Mouse (Mus musculus) MEL (cell line): ENCODE data around the gene Lgi4. TPM values are rescaled to one million over a fixed set of nuclear protein-coding genes. Genes with fewer than 3 reads are reported as not detected.

Source experiments
- DNase-seq: peaks from one replicate; pipeline ENCODE4 v3.0.0; 2011; ENCODE audit warnings: low read depth, low spot score
- H3K27ac ChIP-seq: 2 replicates; pipeline ENCODE4 v1.5.1; 2012; ENCODE audit warnings: low read depth, mild to moderate bottlenecking, control low read depth, low read length, moderate library complexity; ENCODE audit not compliant: control insufficient read depth
- H3K27me3 ChIP-seq, 2 experiments: fragments of 150-350 bp in 1 of 2; sonication (generic) in 1 of 2; 2 replicates each; pipeline ENCODE4 v1.6.1; 2012; ENCODE audit warnings: low read length in 2 of 2, mild to moderate bottlenecking in 2 of 2, improper control_type of control experiment in 1 of 2, moderate library complexity in 1 of 2; ENCODE audit not compliant: insufficient read depth in 2 of 2, control insufficient read depth in 1 of 2
- H3K36me3 ChIP-seq, 2 experiments: 2 replicates each; pipeline ENCODE4 v1.6.1; 2012 to 2014; ENCODE audit warnings: low read length in 2 of 2, improper control_type of control experiment in 1 of 2, inconsistent platforms in 1 of 2, mild to moderate bottlenecking in 1 of 2; ENCODE audit not compliant: insufficient read depth in 2 of 2, control insufficient read depth in 1 of 2
- H3K4me1 ChIP-seq, 2 experiments: fragments of 150-350 bp in 1 of 2; sonication (generic) in 1 of 2; 2 replicates each; pipeline ENCODE4 v1.6.1; 2012; ENCODE audit warnings: low read length in 2 of 2, improper control_type of control experiment in 1 of 2, mild to moderate bottlenecking in 1 of 2; ENCODE audit not compliant: insufficient read depth in 2 of 2, control insufficient read depth in 1 of 2
- H3K4me3 ChIP-seq, 2 experiments: fragments of 150-350 bp in 1 of 2; sonication (generic) in 1 of 2; 2 replicates each; pipeline ENCODE4 v1.5.1; 2012; ENCODE audit warnings: low read depth in 2 of 2, low read length in 2 of 2, mild to moderate bottlenecking in 2 of 2, moderate library complexity in 2 of 2, control low read depth in 1 of 2, improper control_type of control experiment in 1 of 2; ENCODE audit not compliant: control insufficient read depth in 1 of 2, insufficient read depth in 1 of 2
- H3K79me2 ChIP-seq: 2 replicates; pipeline ENCODE4 v1.6.1; 2012; ENCODE audit warnings: mild to moderate bottlenecking, low read length, moderate library complexity; ENCODE audit not compliant: control insufficient read depth, poor library complexity, insufficient read depth
- H3K9ac ChIP-seq: 2 replicates; pipeline ENCODE4 v1.6.1; 2012; ENCODE audit warnings: low read depth, mild to moderate bottlenecking, control low read depth, low read length, moderate library complexity; ENCODE audit not compliant: control insufficient read depth, poor library complexity, severe bottlenecking
- H3K9me3 ChIP-seq: fragments of 150-350 bp; sonication (generic); replicated peaks from 2 replicates; pipeline ENCODE4 v1.6.1; 2012; ENCODE audit warnings: mild to moderate bottlenecking, low read length, improper control_type of control experiment, moderate library complexity; ENCODE audit not compliant: insufficient read depth
- CTCF ChIP-seq, 3 experiments: IDR thresholded peaks in 2 of 3; conservative IDR thresholded peaks in 1 of 3; 2 replicates each; pipeline ENCODE4 v1.5.1; 2011 to 2012; ENCODE audit warnings: low read length in 3 of 3, low read depth in 2 of 3, mild to moderate bottlenecking in 2 of 3, improper control_type of control experiment in 1 of 3, inconsistent platforms in 1 of 3, mixed read lengths in 1 of 3, moderate library complexity in 1 of 3; ENCODE audit not compliant: control insufficient read depth in 1 of 3, insufficient read depth in 1 of 3, poor library complexity in 1 of 3, severe bottlenecking in 1 of 3
- KAT2A ChIP-seq: conservative IDR thresholded peaks from 2 replicates; pipeline ENCODE4 v1.6.1; 2012; ENCODE audit warnings: low read depth, low read length, improper control_type of control experiment, inconsistent platforms
- MAFK ChIP-seq: IDR thresholded peaks from 2 replicates; pipeline ENCODE4 v1.6.1; 2011; ENCODE audit warnings: low read depth, mild to moderate bottlenecking, low read length, improper control_type of control experiment, borderline replicate concordance
- MAX ChIP-seq: IDR thresholded peaks from 2 replicates; pipeline ENCODE4 v1.6.1; 2011; ENCODE audit warnings: low read length, improper control_type of control experiment
- MAZ ChIP-seq: IDR thresholded peaks from 2 replicates; pipeline ENCODE4 v1.6.1; 2012; ENCODE audit warnings: low read depth, mild to moderate bottlenecking, inconsistent platforms, low read length, improper control_type of control experiment
- MEF2A ChIP-seq: IDR thresholded peaks from 2 replicates; pipeline ENCODE4 v1.6.1; 2014; ENCODE audit warnings: low read depth, mild to moderate bottlenecking, inconsistent platforms, low read length, improper control_type of control experiment; ENCODE audit not compliant: poor library complexity, insufficient replicate concordance, severe bottlenecking; ENCODE audit errors: extremely low read depth
- MXI1 ChIP-seq: IDR thresholded peaks from 2 replicates; pipeline ENCODE4 v1.6.1; 2011; ENCODE audit warnings: mild to moderate bottlenecking, low read depth, low read length, improper control_type of control experiment
- MYC ChIP-seq: IDR thresholded peaks from 2 replicates; pipeline ENCODE4 v1.6.1; 2011; ENCODE audit warnings: low read depth, mild to moderate bottlenecking, low read length, improper control_type of control experiment, moderate library complexity
- RAD21 ChIP-seq: IDR thresholded peaks from 2 replicates; pipeline ENCODE4 v1.6.1; 2011; ENCODE audit warnings: mild to moderate bottlenecking, low read depth, low read length, improper control_type of control experiment
- RCOR1 ChIP-seq: IDR thresholded peaks from 2 replicates; pipeline ENCODE4 v1.6.1; 2012; ENCODE audit warnings: low read depth, mild to moderate bottlenecking, inconsistent platforms, low read length, improper control_type of control experiment
- SMC3 ChIP-seq: IDR thresholded peaks from 2 replicates; pipeline ENCODE4 v1.6.1; 2011; ENCODE audit warnings: low read depth, low read length, improper control_type of control experiment
- TAL1 ChIP-seq: IDR thresholded peaks from 2 replicates; pipeline ENCODE4 v1.6.1; 2012; ENCODE audit warnings: mild to moderate bottlenecking, inconsistent platforms, low read length, moderate library complexity, mixed read lengths
- TBP ChIP-seq: IDR thresholded peaks from 2 replicates; pipeline ENCODE4 v1.8.0; 2011; ENCODE audit warnings: low read depth, low read length, improper control_type of control experiment
- USF2 ChIP-seq, 2 experiments: IDR thresholded peaks; 2 replicates each; pipeline ENCODE4 v1.6.1; 2011 to 2012; ENCODE audit warnings: improper control_type of control experiment in 2 of 2, low read length in 2 of 2, borderline replicate concordance in 1 of 2, inconsistent platforms in 1 of 2, low read depth in 1 of 2, mild to moderate bottlenecking in 1 of 2; ENCODE audit not compliant: insufficient read depth in 1 of 2
- ZC3H11A ChIP-seq: IDR thresholded peaks from 2 replicates; pipeline ENCODE4 v1.6.1; 2012; ENCODE audit warnings: low read depth, mild to moderate bottlenecking, inconsistent platforms, low read length, improper control_type of control experiment
- ZKSCAN1 ChIP-seq: IDR thresholded peaks from 2 replicates; pipeline ENCODE4 v1.6.1; 2012; ENCODE audit warnings: low read depth, mild to moderate bottlenecking, inconsistent platforms, low read length, improper control_type of control experiment, moderate library complexity
- ZNF384 ChIP-seq: IDR thresholded peaks from 2 replicates; pipeline ENCODE4 v1.6.1; 2012; ENCODE audit warnings: low read depth, mild to moderate bottlenecking, inconsistent platforms, low read length, improper control_type of control experiment
- polyA plus RNA-seq, 2 experiments: library from polyadenylated mRNA; stranded (reverse) in 1 of 2; unstranded in 1 of 2; fragments of >175 nt in 1 of 2; fragments of >200 nt in 1 of 2; gene quantifications; 2 replicates each; pipeline versions ENCODE4 v1.2.1 to v1.2.4; 2012; ENCODE audit warnings: low replicate concordance in 2 of 2, low read depth in 1 of 2; ENCODE audit not compliant: insufficient read length in 2 of 2, insufficient read depth in 1 of 2, missing spikeins in 1 of 2
- total RNA-seq: library from RNA; depleted of rRNA; stranded (reverse); fragments of 300-350 nt; gene quantifications from 2 replicates; pipeline ENCODE4 v1.2.3, GENCODE M21; 2012

Gene Lgi4
- total and polyA plus RNA-seq, 3 experiments, result not detected

DNA sequence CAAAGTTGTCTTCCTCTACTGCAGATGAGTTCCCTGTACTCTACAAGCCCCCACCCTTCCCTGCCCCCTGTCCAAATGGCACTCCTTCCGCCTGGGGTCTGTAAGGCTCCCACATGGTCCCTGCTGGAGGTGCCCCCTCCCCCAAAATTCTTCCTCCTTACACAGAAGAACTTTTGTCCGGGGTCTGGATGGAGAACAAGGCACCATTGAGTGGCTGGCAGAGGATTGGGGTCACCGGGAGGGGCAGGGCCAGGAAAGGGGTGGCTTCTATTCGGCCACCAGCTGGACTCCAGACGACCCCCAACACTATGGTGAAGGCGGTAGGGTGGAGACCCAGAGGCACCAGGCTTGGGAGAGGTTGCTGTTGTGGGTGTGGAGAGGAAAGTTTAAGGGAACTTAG, 18.3 kb downstream of the Lgi4 start:
- H3K4me1 ChIP-seq, result no peaks in the 10 kb centered on the region
- TF ChIP-seq MXI1, result no peak
- no peak for TF ChIP-seq CTCF (IDR thresholded peaks at IDR 0.05 in 2 of 3, conservative IDR thresholded peaks at IDR 0.05 in 1 of 3; ENCODE audit: control insufficient read depth in 1 of 3, insufficient read depth in 1 of 3, low read depth in 2 of 3, low read length in 3 of 3, poor library complexity in 1 of 3, severe bottlenecking in 1 of 3)
- no peak for TF ChIP-seq MEF2A
- TF ChIP-seq RCOR1, result no peak
- no peak for TF ChIP-seq MAX
- no peak for TF ChIP-seq USF2 (IDR thresholded peaks at IDR 0.05; ENCODE audit: borderline replicate concordance in 1 of 2, insufficient read depth in 1 of 2, low read depth in 1 of 2, low read length in 2 of 2)
- TF ChIP-seq KAT2A, result no peak
- TF ChIP-seq TBP, result no peak
- no peak for TF ChIP-seq MAZ
- TF ChIP-seq RAD21, result no peak
- no peak for TF ChIP-seq ZC3H11A
- no peak for TF ChIP-seq MAFK
- TF ChIP-seq ZNF384, result no peak
- H3K36me3 ChIP-seq, result no peaks in the 10 kb centered on the region
- H3K79me2 ChIP-seq, result no peaks in the 10 kb centered on the region
- H3K9ac ChIP-seq, result no peak overlapping the region
- no peak for DNase-seq
- H3K27ac ChIP-seq, result no peak overlapping the region
- peaks cover 3 to 7% of the 10 kb centered on the region in 2 experiments; a peak in 3 of 4 replicates for H3K27me3 ChIP-seq
- no peaks in the 10 kb centered on the region for H3K9me3 ChIP-seq
- H3K4me3 ChIP-seq, result no peak overlapping the region

DNA sequence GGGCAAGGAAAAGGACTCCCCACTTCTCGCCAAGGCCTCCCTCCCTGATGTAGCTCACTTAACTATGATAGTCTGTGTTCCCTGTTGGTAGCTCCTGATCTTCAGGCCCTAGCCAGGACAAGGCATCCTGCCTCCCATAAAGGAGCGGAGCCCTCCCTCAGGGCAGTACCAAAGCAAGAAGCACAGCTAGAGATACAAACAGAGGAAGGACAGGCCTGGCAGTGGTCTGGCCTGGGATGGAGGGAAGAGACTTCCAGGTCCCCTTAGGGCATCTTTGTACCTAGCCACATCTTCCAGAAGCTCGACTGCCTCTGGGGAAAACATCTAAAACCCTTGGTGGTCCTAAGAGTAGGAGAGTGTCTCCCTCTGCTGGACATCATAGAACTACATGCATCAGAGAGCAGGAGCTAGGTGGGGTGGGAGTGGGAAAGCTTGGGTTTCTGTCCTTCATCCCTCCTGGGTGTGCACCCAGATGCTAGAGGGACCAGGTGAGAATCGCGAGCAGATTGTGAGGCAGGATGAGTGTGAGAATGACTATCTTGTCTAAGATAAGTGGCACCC, 18.8 kb downstream of the Lgi4 start:
- Histone ChIP-seq H3K79me2 (no peaks in the 10 kb centered on the region), H3K4me3 (no peak overlapping the region), H3K9ac (no peak overlapping the region), H3K27me3 (peaks cover 3 to 9% of the 10 kb centered on the region in 2 experiments; a peak in 3 of 4 replicates), H3K36me3 (no peaks in the 10 kb centered on the region), H3K9me3 (no peaks in the 10 kb centered on the region), H3K4me1 (no peaks in the 10 kb centered on the region), H3K27ac (no peak overlapping the region)
- TF ChIP-seq RAD21, result peak; percentile 64
- TF ChIP-seq MYC, result no peak
- TF ChIP-seq SMC3, result peak; percentile 50
- peak; percentile 43 for TF ChIP-seq ZC3H11A
- peak; percentile 47 to 70 (median 54) for TF ChIP-seq CTCF (IDR thresholded peaks at IDR 0.05 in 2 of 3, conservative IDR thresholded peaks at IDR 0.05 in 1 of 3; ENCODE audit: control insufficient read depth in 1 of 3, insufficient read depth in 1 of 3, low read depth in 2 of 3, low read length in 3 of 3, poor library complexity in 1 of 3, severe bottlenecking in 1 of 3)
- no peak for TF ChIP-seq TAL1
- TF ChIP-seq ZKSCAN1, result no peak
- DNase-seq, result peak; percentile 48
